Mouse (Mus musculus) thymus, postnatal 4 days (tissue): Measurements from ENCODE around the gene Atpif1.

ENCODE experiments used
- DNase-seq: peaks from one replicate; pipeline ENCODE4 v3.0.0; 2021

Atpif1 gene

GRCm38 (mm10) chr4:132524808-132525207, 8.7 kb downstream of the Atpif1 start:
- no peak for DNase-seq

GRCm38 (mm10) chr4:132524321-132524741, 9.1 kb downstream of the Atpif1 start:
- no peak for DNase-seq

GRCm38 (mm10) chr4:132519188-132519587, 14.3 kb downstream of the Atpif1 start:
- no peak for DNase-seq

- DNase-seq = no peak
Measured at GRCm38 (mm10) chr4:132518066-132518465, 15.4 kb downstream of the Atpif1 start.

GRCm38 (mm10) chr4:132515369-132516155, 17.9 kb downstream of the Atpif1 start:
- DNase-seq = peak; percentile 86

GRCm38 (mm10) chr4:132514555-132515135, 18.8 kb downstream of the Atpif1 start:
- DNase-seq = peak; percentile 90

- DNase-seq = peak; percentile 23
Measured at GRCm38 (mm10) chr4:132513395-132514273, 19.8 kb downstream of the Atpif1 start.

- no peak for DNase-seq
Measured at GRCm38 (mm10) chr4:132512080-132512479, 21.4 kb downstream of the Atpif1 start.

- peak; percentile 96 for DNase-seq
Measured at GRCm38 (mm10) chr4:132510352-132510798, 23.1 kb downstream of the Atpif1 start, which contains the start of gene Sesn2. TSS of gene Sesn2 (minus strand) at chr4:132510501.

GRCm38 (mm10) chr4:132509621-132510296, 23.7 kb downstream of the Atpif1 start:
- peak; percentile 40 for DNase-seq

GRCm38 (mm10) chr4:132507210-132507609, 26.2 kb downstream of the Atpif1 start:
- DNase-seq = no peak

- DNase-seq = no peak
Measured at GRCm38 (mm10) chr4:132506250-132506649, 27.2 kb downstream of the Atpif1 start.

- no peak for DNase-seq
Measured at GRCm38 (mm10) chr4:132505800-132506199, 27.7 kb downstream of the Atpif1 start.

- no peak for DNase-seq
Measured at GRCm38 (mm10) chr4:132505034-132505738, 28.3 kb downstream of the Atpif1 start.

GRCm38 (mm10) chr4:132503344-132503743, 30.1 kb downstream of the Atpif1 start:
- no peak for DNase-seq

GRCm38 (mm10) chr4:132501639-132502038, 31.8 kb downstream of the Atpif1 start:
- DNase-seq = no peak

GRCm38 (mm10) chr4:132494271-132494918, 39.1 kb downstream of the Atpif1 start:
- no peak for DNase-seq

GRCm38 (mm10) chr4:132492178-132493060, 41.0 kb downstream of the Atpif1 start:
- no peak for DNase-seq

GRCm38 (mm10) chr4:132491748-132492147, 41.7 kb downstream of the Atpif1 start:
- DNase-seq = no peak

- DNase-seq = no peak
Measured at GRCm38 (mm10) chr4:132491057-132491456, 42.4 kb downstream of the Atpif1 start.
